Mouse (Mus musculus) C2C12 (cell line): ENCODE data around the gene Ttc8. TPM values are rescaled to one million over a fixed set of nuclear protein-coding genes. Genes with fewer than 3 reads are reported as not detected.

Source experiments
- H3K27me3 ChIP-seq: one replicate; pipeline ENCODE4 v1.6.1; 2011; ENCODE audit not compliant: control insufficient read depth, insufficient read depth, insufficient read length
- H3K36me3 ChIP-seq: one replicate; pipeline ENCODE4 v1.6.1; 2011; ENCODE audit not compliant: control insufficient read depth, insufficient read depth
- H3K4me3 ChIP-seq: one replicate; pipeline ENCODE4 v1.5.1; 2011; ENCODE audit warnings: mild to moderate bottlenecking, control low read depth; ENCODE audit not compliant: poor library complexity, insufficient read depth, severe bottlenecking
- H3K79me2 ChIP-seq: one replicate; pipeline ENCODE4 v1.6.1; 2011; ENCODE audit not compliant: control insufficient read depth, insufficient read depth
- H3K79me3 ChIP-seq: one replicate; pipeline ENCODE4 v1.6.1; 2011; ENCODE audit warnings: low read depth, control low read depth
- H3ac ChIP-seq: one replicate; pipeline ENCODE3; 2011; ENCODE audit warnings: low read depth; ENCODE audit not compliant: control insufficient read depth, insufficient read length
- CEBPB ChIP-seq: IDR thresholded peaks from one replicate; pipeline ENCODE4 v1.6.1; 2011; ENCODE audit warnings: low read depth, mild to moderate bottlenecking, control low read depth, moderate library complexity
- CTCF ChIP-seq: IDR thresholded peaks from one replicate; pipeline ENCODE4 v1.5.1; 2011; ENCODE audit not compliant: control insufficient read depth, insufficient read depth, insufficient read length
- FOSL1 ChIP-seq: IDR thresholded peaks from one replicate; pipeline ENCODE4 v1.8.0; 2011; ENCODE audit warnings: mild to moderate bottlenecking, low read length; ENCODE audit not compliant: poor library complexity, insufficient read depth, severe bottlenecking
- MAX ChIP-seq: IDR thresholded peaks from one replicate; pipeline ENCODE4 v1.6.1; 2011; ENCODE audit warnings: mild to moderate bottlenecking, control low read depth
- MYOD1 ChIP-seq: IDR thresholded peaks from one replicate; pipeline ENCODE4 v1.6.1; 2011; ENCODE audit warnings: low read depth; ENCODE audit not compliant: control insufficient read depth, insufficient read length
- MYOG ChIP-seq: IDR thresholded peaks from one replicate; pipeline ENCODE4 v1.6.1; 2011; ENCODE audit not compliant: control insufficient read depth, insufficient read length; ENCODE audit errors: extremely low read depth
- USF1 ChIP-seq: IDR thresholded peaks from one replicate; pipeline ENCODE4 v1.6.1; 2011; ENCODE audit warnings: low read depth, mild to moderate bottlenecking, control low read depth, moderate library complexity
- polyA plus RNA-seq: library from polyadenylated mRNA; unstranded; fragments of >200 nt; fragmentation: generic; extraction: Trizol; gene quantifications from one replicate; pipeline ENCODE4 v1.2.1, GENCODE M21; 2012; ENCODE audit warnings: missing spikeins

Ttc8 gene
- polyA plus RNA-seq, 1 experiment, result 10.0 TPM

DNA sequence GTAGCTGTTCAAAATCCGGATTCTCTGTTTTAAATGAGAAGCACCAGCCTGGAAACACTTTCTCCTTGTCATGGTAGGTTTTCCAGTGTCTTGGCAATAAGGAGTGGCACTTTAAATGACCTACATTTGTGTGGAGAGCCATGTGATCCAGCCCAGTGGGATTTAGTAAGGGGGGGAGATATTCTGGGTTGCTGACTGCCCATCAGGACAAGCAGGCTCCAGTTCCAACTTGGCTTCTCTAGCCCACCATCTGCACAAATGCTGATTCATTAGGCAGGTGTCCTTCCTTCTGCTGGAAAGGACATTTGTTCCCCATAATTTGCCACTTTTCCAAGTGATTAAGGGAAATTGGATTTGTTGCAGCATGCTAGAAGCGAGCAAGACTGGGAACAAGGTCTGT lies 105.9 kb downstream of the Ttc8 start:
- TF ChIP-seq MYOG, result no peak
- TF ChIP-seq FOSL1, result no peak
- no peak for TF ChIP-seq MYOD1
- no peak for TF ChIP-seq CEBPB
- TF ChIP-seq USF1, result no peak
- TF ChIP-seq MAX, result no peak
- TF ChIP-seq CTCF, result no peak
- no peak overlapping the region for H3ac ChIP-seq
- no peak overlapping the region for H3K4me3 ChIP-seq
- no peaks in the 10 kb centered on the region for H3K79me2 ChIP-seq
- H3K79me3 ChIP-seq, result no peaks in the 10 kb centered on the region
- no peaks in the 10 kb centered on the region for H3K27me3 ChIP-seq
- no peaks in the 10 kb centered on the region for H3K36me3 ChIP-seq

DNA sequence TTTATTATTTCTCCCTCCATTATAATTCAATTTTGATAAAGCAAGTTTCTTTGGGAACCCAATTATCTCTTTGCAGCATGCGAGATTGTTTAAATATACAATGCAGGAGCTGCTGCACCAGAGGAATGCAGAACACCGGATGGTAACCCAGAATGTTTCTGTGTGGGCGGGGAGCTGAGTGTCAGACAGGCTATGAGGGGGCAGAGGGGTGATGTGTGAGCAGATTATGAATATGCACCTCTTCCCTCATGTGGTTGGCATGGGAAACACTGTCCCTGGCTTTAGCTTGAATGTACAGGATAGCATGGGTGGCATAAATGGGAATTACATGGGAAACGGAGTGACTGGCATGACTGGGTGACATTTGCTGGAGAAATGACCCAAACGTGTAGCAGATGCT lies 108.3 kb downstream of the Ttc8 start:
- H3K79me2 ChIP-seq, result no peaks in the 10 kb centered on the region
- H3ac ChIP-seq, result no peak overlapping the region
- TF ChIP-seq MAX (no peak), MYOG (no peak), FOSL1 (no peak), CEBPB (no peak), USF1 (no peak), MYOD1 (no peak), CTCF (no peak)
- no peak overlapping the region for H3K4me3 ChIP-seq
- H3K36me3 ChIP-seq, result no peaks in the 10 kb centered on the region
- H3K27me3 ChIP-seq, result no peaks in the 10 kb centered on the region
- no peaks in the 10 kb centered on the region for H3K79me3 ChIP-seq

DNA sequence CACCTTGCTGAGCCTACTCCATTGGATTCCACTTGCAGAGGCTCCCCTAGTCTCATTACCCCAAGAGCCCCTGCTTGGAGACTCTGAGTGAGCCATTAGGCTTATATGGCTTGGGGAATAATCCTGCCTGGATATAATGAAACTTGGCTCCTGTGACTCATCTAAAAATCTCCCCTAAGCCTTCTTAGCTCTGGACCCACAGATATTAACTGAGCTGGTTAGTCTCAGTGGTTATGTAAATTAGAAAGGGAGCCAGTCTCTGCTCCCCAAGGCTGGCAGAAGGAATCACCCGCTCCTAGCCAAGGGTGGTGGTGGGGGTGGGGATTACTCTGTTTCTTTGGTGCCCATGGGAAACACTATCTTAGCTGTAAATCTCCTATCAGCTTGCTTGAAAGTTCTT lies 109.6 kb downstream of the Ttc8 start:
- no peaks in the 10 kb centered on the region for H3K27me3 ChIP-seq
- TF ChIP-seq USF1, result no peak
- TF ChIP-seq CTCF, result no peak
- no peak for TF ChIP-seq CEBPB
- no peak for TF ChIP-seq MYOG
- no peak for TF ChIP-seq MYOD1
- no peak for TF ChIP-seq FOSL1
- no peak for TF ChIP-seq MAX
- no peaks in the 10 kb centered on the region for H3K36me3 ChIP-seq
- no peak overlapping the region for H3ac ChIP-seq
- H3K4me3 ChIP-seq, result no peak overlapping the region
- no peaks in the 10 kb centered on the region for H3K79me2 ChIP-seq
- no peaks in the 10 kb centered on the region for H3K79me3 ChIP-seq

Other genes with a start within 250 kb of the Ttc8 start
- gene Ptpn21, start 183.2 kb upstream of the Ttc8 start, polyA plus RNA-seq, result 19.9 TPM
- gene Zc3h14, start 173.6 kb upstream of the Ttc8 start, polyA plus RNA-seq, result 29.6 TPM
- gene Eml5, start 19.1 kb upstream of the Ttc8 start, polyA plus RNA-seq, result 1.8 TPM